Mouse (Mus musculus): ENCODE measurements around the gene Med27. TPM values are rescaled to one million over a fixed set of nuclear protein-coding genes. Genes with fewer than 3 reads are reported as not detected.
A peak's percentile ranks its signal among the peaks of the same experiment; 100 is the strongest.
"Not testable (repeated sequence)": the region's sequence is repeated elsewhere in the genome, so short reads cannot be mapped to it uniquely, and the experiment has no call there.

The Med27 gene
- polyA plus RNA-seq, 1 experiment from 2014 or later = 96.9 TPM

- peak overlapping the region; percentile 70 for H3K27ac ChIP-seq (replicated peaks)
- 73% methylated on average over 4 of the region's 4 CpGs for WGBS
Measured at GRCm38 (mm10) chr2:29515831-29516447, 169.3 kb downstream of the Med27 start.

GRCm38 (mm10) chr2:29516621-29517170 is 170.1 kb downstream of the Med27 start:
- Histone ChIP-seq H3K36me3 (no peaks in the 10 kb centered on the region), H3K9me3 (no peaks in the 10 kb centered on the region), H3K4me2 (replicated peaks) (no peak overlapping the region), H3K27me3 (no peaks in the 10 kb centered on the region), H3K27ac (replicated peaks) (peak overlapping the region; percentile 70; the same call in 1 of the 2 replicates), H3K9ac (replicated peaks) (no peak overlapping the region; the same call in 1 of the 2 replicates), H3K4me1 (peaks cover 85% of the 10 kb centered on the region), H3K4me3 (no peak overlapping the region)
- no peak for ATAC-seq (replicated peaks)
- 16% methylated on average over 9 of the region's 9 CpGs for WGBS

More at GRCm38 (mm10) chr2:29515831-29516447, 169.3 kb downstream of the Med27 start:
- Histone ChIP-seq H3K4me1 (peaks cover 83% of the 10 kb centered on the region), H3K9me3 (no peaks in the 10 kb centered on the region), H3K4me2 (replicated peaks) (no peak overlapping the region), H3K36me3 (no peaks in the 10 kb centered on the region), H3K27me3 (no peaks in the 10 kb centered on the region), H3K9ac (replicated peaks) (no peak overlapping the region), H3K4me3 (no peak overlapping the region)
- ATAC-seq (replicated peaks) = peak; percentile 42; the same call in 1 of the 2 replicates

GRCm38 (mm10) chr2:29519402-29519801 is 172.8 kb downstream of the Med27 start:
- Histone ChIP-seq H3K36me3 (no peaks in the 10 kb centered on the region), H3K4me3 (no peak overlapping the region), H3K9me3 (no peaks in the 10 kb centered on the region), H3K9ac (replicated peaks) (no peak overlapping the region), H3K27me3 (no peaks in the 10 kb centered on the region), H3K27ac (replicated peaks) (peak overlapping the region; percentile 75), H3K4me2 (replicated peaks) (no peak overlapping the region), H3K4me1 (peaks cover 76% of the 10 kb centered on the region)
- 10% methylated on average over 3 of the region's 3 CpGs for WGBS
- no peak for ATAC-seq (replicated peaks)

GRCm38 (mm10) chr2:29520206-29520605 is 173.6 kb downstream of the Med27 start:
- Histone ChIP-seq H3K9me3 (no peaks in the 10 kb centered on the region), H3K4me1 (peaks cover 76% of the 10 kb centered on the region), H3K4me3 (no peak overlapping the region), H3K4me2 (replicated peaks) (no peak overlapping the region), H3K9ac (replicated peaks) (no peak overlapping the region), H3K36me3 (no peaks in the 10 kb centered on the region), H3K27me3 (no peaks in the 10 kb centered on the region), H3K27ac (replicated peaks) (peak overlapping the region; percentile 75)
- WGBS = 28% methylated on average over 6 of the region's 6 CpGs
- ATAC-seq (replicated peaks) = no peak

- no peaks in the 10 kb centered on the region for H3K36me3 ChIP-seq
Measured at GRCm38 (mm10) chr2:29521486-29521885, 174.9 kb downstream of the Med27 start.

GRCm38 (mm10) chr2:29523918-29524811 is 177.5 kb downstream of the Med27 start:
- no peak overlapping the region for H3K9ac ChIP-seq (replicated peaks)
- whole genome bisulfite sequencing = 54% methylated on average over 12 of the region's 12 CpGs
- H3K4me3 ChIP-seq = no peak overlapping the region
- H3K36me3 ChIP-seq = no peaks in the 10 kb centered on the region
- H3K4me1 ChIP-seq = peaks cover 67% of the 10 kb centered on the region
- H3K27me3 ChIP-seq = no peaks in the 10 kb centered on the region
- no peak for ATAC-seq (replicated peaks)
- no peaks in the 10 kb centered on the region for H3K9me3 ChIP-seq
- peak overlapping the region; percentile 45 for H3K27ac ChIP-seq (replicated peaks)
- no peak overlapping the region for H3K4me2 ChIP-seq (replicated peaks)

More at GRCm38 (mm10) chr2:29521486-29521885, 174.9 kb downstream of the Med27 start:
- no peak for ATAC-seq (replicated peaks)
- WGBS = 75% methylated on average over 7 of the region's 7 CpGs
- H3K27me3 ChIP-seq = no peaks in the 10 kb centered on the region
- no peak overlapping the region for H3K9ac ChIP-seq (replicated peaks)
- no peak overlapping the region for H3K4me3 ChIP-seq
- no peaks in the 10 kb centered on the region for H3K9me3 ChIP-seq
- peaks cover 74% of the 10 kb centered on the region for H3K4me1 ChIP-seq
- no peak overlapping the region for H3K27ac ChIP-seq (replicated peaks)
- no peak overlapping the region for H3K4me2 ChIP-seq (replicated peaks)

- no peak for ATAC-seq (replicated peaks)
- no peaks in the 10 kb centered on the region for H3K27me3 ChIP-seq
- H3K4me3 ChIP-seq = no peak overlapping the region
- H3K36me3 ChIP-seq = no peaks in the 10 kb centered on the region
- peaks cover 59% of the 10 kb centered on the region for H3K4me1 ChIP-seq
- H3K9me3 ChIP-seq = no peaks in the 10 kb centered on the region
- peak overlapping the region; percentile 80; the same call in 1 of the 2 replicates for H3K27ac ChIP-seq (replicated peaks)
- H3K9ac ChIP-seq (replicated peaks) = no peak overlapping the region
- no peak overlapping the region for H3K4me2 ChIP-seq (replicated peaks)
- 56% methylated on average over 4 of the region's 4 CpGs for WGBS
Measured at GRCm38 (mm10) chr2:29525273-29525805, 178.7 kb downstream of the Med27 start.

- H3K9ac ChIP-seq (replicated peaks) = no peak overlapping the region
Measured at GRCm38 (mm10) chr2:29526266-29526665, 179.6 kb downstream of the Med27 start.

GRCm38 (mm10) chr2:29527480-29527879 is 180.9 kb downstream of the Med27 start:
- Histone ChIP-seq H3K4me1 (peaks cover 51% of the 10 kb centered on the region), H3K27ac (replicated peaks) (peak overlapping the region; percentile 80; the same call in 1 of the 2 replicates)
- ATAC-seq (replicated peaks); H3K9ac ChIP-seq (replicated peaks); H3K4me3 ChIP-seq; H3K27me3 ChIP-seq; H3K9me3 ChIP-seq; H3K36me3 ChIP-seq; H3K4me2 ChIP-seq (replicated peaks): not testable (repeated sequence)
- WGBS = 89% methylated on average over 8 of the region's 9 CpGs

More at GRCm38 (mm10) chr2:29526266-29526665, 179.6 kb downstream of the Med27 start:
- H3K4me2 ChIP-seq (replicated peaks) = no peak overlapping the region
- no peak overlapping the region for H3K4me3 ChIP-seq
- peaks cover 51% of the 10 kb centered on the region for H3K4me1 ChIP-seq
- peak overlapping the region; percentile 80 for H3K27ac ChIP-seq (replicated peaks)
- no peaks in the 10 kb centered on the region for H3K36me3 ChIP-seq
- peak; percentile 93 for ATAC-seq (replicated peaks)
- 45% methylated on average over 14 of the region's 14 CpGs for WGBS
- H3K27me3 ChIP-seq = no peaks in the 10 kb centered on the region
- H3K9me3 ChIP-seq = no peaks in the 10 kb centered on the region

- Histone ChIP-seq H3K4me1 (peaks cover 44% of the 10 kb centered on the region), H3K36me3 (no peaks in the 10 kb centered on the region), H3K9ac (replicated peaks) (no peak overlapping the region), H3K9me3 (no peaks in the 10 kb centered on the region), H3K27ac (replicated peaks) (no peak overlapping the region; the same call in 1 of the 2 replicates), H3K4me2 (replicated peaks) (no peak overlapping the region), H3K27me3 (no peaks in the 10 kb centered on the region), H3K4me3 (no peak overlapping the region)
- ATAC-seq (replicated peaks) = no peak
- 83% methylated on average over 5 of the region's 5 CpGs for WGBS
Measured at GRCm38 (mm10) chr2:29528811-29529210, 182.2 kb downstream of the Med27 start.

- H3K36me3 ChIP-seq; H3K4me3 ChIP-seq; H3K27ac ChIP-seq (replicated peaks); H3K9me3 ChIP-seq; H3K27me3 ChIP-seq; H3K4me2 ChIP-seq (replicated peaks); ATAC-seq (replicated peaks); H3K9ac ChIP-seq (replicated peaks): not testable (repeated sequence)
- 100% methylated on average over 2 of the region's 2 CpGs for WGBS
- H3K4me1 ChIP-seq = peaks cover 35% of the 10 kb centered on the region
Measured at GRCm38 (mm10) chr2:29529788-29530187, 183.2 kb downstream of the Med27 start.

GRCm38 (mm10) chr2:29532173-29532572 is 185.6 kb downstream of the Med27 start:
- WGBS = 93% methylated on average over 3 of the region's 3 CpGs

More at GRCm38 (mm10) chr2:29532173-29532572, 185.6 kb downstream of the Med27 start:
- Histone ChIP-seq H3K27ac (replicated peaks) (no peak overlapping the region), H3K4me3 (no peak overlapping the region), H3K9ac (replicated peaks) (no peak overlapping the region), H3K9me3 (no peaks in the 10 kb centered on the region), H3K4me2 (replicated peaks) (no peak overlapping the region), H3K27me3 (no peaks in the 10 kb centered on the region), H3K4me1 (peaks cover 21% of the 10 kb centered on the region), H3K36me3 (no peaks in the 10 kb centered on the region)
- no peak for ATAC-seq (replicated peaks)

Measured in forebrain, embryonic 15.5 days (tissue).